In the genomic region with DNA sequence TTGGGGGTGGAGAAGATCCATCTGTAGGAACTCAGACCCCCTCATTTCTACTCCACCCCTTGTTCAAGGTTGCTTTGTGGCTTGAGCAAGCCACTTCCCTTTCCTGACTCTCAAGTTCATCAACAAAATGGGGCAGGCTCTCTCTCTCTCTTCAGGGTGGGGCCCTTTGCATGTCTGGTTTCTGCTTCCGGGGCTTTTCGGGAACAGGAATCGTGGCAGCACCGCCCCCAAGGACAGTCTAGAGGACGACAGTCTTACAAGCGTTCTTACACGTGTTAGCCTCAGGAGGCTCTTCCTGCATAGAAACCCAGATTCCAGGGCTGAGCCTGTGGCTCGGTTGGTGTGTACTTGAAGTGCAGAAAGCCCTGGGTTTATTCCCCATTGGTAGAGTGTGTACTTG, we compare ENCODE assay signal across 12 mouse cellular contexts. TPM values are rescaled to one million over a fixed set of nuclear protein-coding genes. Genes with fewer than 3 reads are reported as not detected.
DNase-seq lines count a peak whose midpoint lies in the region; ATAC-seq and TF ChIP-seq lines count a peak whose summit lies in the region.
"Had no signal": no experiment of that assay in that cellular context is flagged by ENCODE, and none has a peak within 500 bp of the region (broad histone marks: within the 10 kb centered on the region; RNA-seq: fewer than 3 reads in every experiment).

No protein-coding gene starts in this region.

- DNase-seq in embryonic facial prominence, embryonic 14.5 days (ENCODE audit: low spot score): peak; percentile 16
- no peak for DNase-seq in embryonic facial prominence, embryonic 10.5 days (ENCODE audit: low spot score)
- DNase-seq in ES-E14 (ENCODE audit: low read depth, low spot score): no peak
- no peak for DNase-seq in liver, embryonic 13.5 days
- peak; percentile 91 to 93 for DNase-seq in spleen, postnatal 36 days (ENCODE audit: low spot score in 2 of 2)
- no peak for DNase-seq in frontal cortex, postnatal 25 days (ENCODE audit: low spot score in 2 of 2)
- DNase-seq in kidney, adult 18-20 months: no peak

- no peaks in the 10 kb centered on the region for H3K9me3 ChIP-seq in embryonic facial prominence, embryonic 14.5 days (ENCODE audit: control insufficient read depth, low read length)
- no peaks in the 10 kb centered on the region for H3K9me3 ChIP-seq in embryonic facial prominence, embryonic 10.5 days
- no peaks in the 10 kb centered on the region for H3K9me3 ChIP-seq in ES-E14 (ENCODE audit: control insufficient read depth, insufficient read depth, low read depth, low read length)
- H3K9me3 ChIP-seq in liver, embryonic 13.5 days (replicated peaks): no peaks in the 10 kb centered on the region
- H3K9me3 ChIP-seq in kidney, embryonic 16.5 days (ENCODE audit: low read length): no peaks in the 10 kb centered on the region
- H3K9me3 ChIP-seq: heart, embryonic 13.5 days; limb, embryonic 15.5 days; neural tube, embryonic 13.5 days had no signal

- no peaks in the 10 kb centered on the region for H3K4me1 ChIP-seq in embryonic facial prominence, embryonic 14.5 days (ENCODE audit: control insufficient read depth, insufficient read depth, low read length)
- H3K4me1 ChIP-seq in embryonic facial prominence, embryonic 10.5 days: peaks cover 66% of the 10 kb centered on the region
- H3K4me1 ChIP-seq in ES-E14 (ENCODE audit: control insufficient read depth in 2 of 2, insufficient read depth in 2 of 2, low read length in 2 of 2, poor library complexity in 1 of 2): peaks cover 20 to 65% of the 10 kb centered on the region in 2 experiments
- peaks cover 78% of the 10 kb centered on the region for H3K4me1 ChIP-seq in liver, embryonic 13.5 days (replicated peaks)
- H3K4me1 ChIP-seq in kidney, embryonic 16.5 days (ENCODE audit: insufficient read depth, low read length): peaks cover 7% of the 10 kb centered on the region

- in situ Hi-C loops in ES-E14 (cut with MboI; ENCODE audit: low sequenced_read_pairs in 2 of 2, unreplicated experiment in 2 of 2): no loop called here

- H3K4me2 ChIP-seq in embryonic facial prominence, embryonic 14.5 days (ENCODE audit: low read depth, low read length): no peak overlapping the region
- H3K4me2 ChIP-seq in liver, embryonic 13.5 days: no peak overlapping the region
- H3K4me2 ChIP-seq in kidney, embryonic 16.5 days (replicated peaks; ENCODE audit: low read depth, low read length): no peak overlapping the region
- H3K4me2 ChIP-seq: heart, embryonic 13.5 days; limb, embryonic 15.5 days; neural tube, embryonic 13.5 days had no signal

- H3K9ac ChIP-seq in embryonic facial prominence, embryonic 14.5 days (ENCODE audit: low read depth, low read length): no peak overlapping the region
- peak overlapping the region; percentile 92; the same call in 1 of the 2 replicates for H3K9ac ChIP-seq in ES-E14 (ENCODE audit: insufficient read depth, low read depth, low read length, poor library complexity, severe bottlenecking)
- no peak overlapping the region for H3K9ac ChIP-seq in liver, embryonic 13.5 days
- H3K9ac ChIP-seq in kidney, embryonic 16.5 days (replicated peaks; ENCODE audit: low read length): no peak overlapping the region
- H3K9ac ChIP-seq: heart, embryonic 13.5 days; limb, embryonic 15.5 days; neural tube, embryonic 13.5 days had no signal

- 71% methylated on average over 8 of the region's 8 CpGs for WGBS in embryonic facial prominence, embryonic 14.5 days
- WGBS in embryonic facial prominence, embryonic 10.5 days: 90% methylated on average over 8 of the region's 8 CpGs
- WGBS in liver, embryonic 13.5 days (ENCODE audit: insufficient replicate concordance): 9% methylated on average over 8 of the region's 8 CpGs
- 81% methylated on average over 8 of the region's 8 CpGs for WGBS in kidney, embryonic 16.5 days

- H3K27me3 ChIP-seq in embryonic facial prominence, embryonic 14.5 days (replicated peaks; ENCODE audit: control insufficient read depth, insufficient read depth, low read length): no peaks in the 10 kb centered on the region
- H3K27me3 ChIP-seq in embryonic facial prominence, embryonic 10.5 days (replicated peaks; ENCODE audit: low read depth, poor library complexity, severe bottlenecking): no peaks in the 10 kb centered on the region
- H3K27me3 ChIP-seq in liver, embryonic 13.5 days: no peaks in the 10 kb centered on the region
- no peaks in the 10 kb centered on the region for H3K27me3 ChIP-seq in kidney, embryonic 16.5 days (ENCODE audit: insufficient read depth, low read length)
- H3K27me3 ChIP-seq: heart, embryonic 13.5 days; limb, embryonic 15.5 days; neural tube, embryonic 13.5 days had no signal

- no peaks in the 10 kb centered on the region for H3K36me3 ChIP-seq in embryonic facial prominence, embryonic 14.5 days (ENCODE audit: control insufficient read depth, insufficient read depth, low read length)
- H3K36me3 ChIP-seq in embryonic facial prominence, embryonic 10.5 days (replicated peaks): no peaks in the 10 kb centered on the region
- H3K36me3 ChIP-seq in ES-E14 (ENCODE audit: control insufficient read depth, insufficient read depth, low read length, poor library complexity, severe bottlenecking): no peaks in the 10 kb centered on the region
- no peaks in the 10 kb centered on the region for H3K36me3 ChIP-seq in liver, embryonic 13.5 days
- no peaks in the 10 kb centered on the region for H3K36me3 ChIP-seq in kidney, embryonic 16.5 days (ENCODE audit: insufficient read depth, low read length)
- H3K36me3 ChIP-seq: heart, embryonic 13.5 days; limb, embryonic 15.5 days; neural tube, embryonic 13.5 days had no signal

- no peak overlapping the region for H3K27ac ChIP-seq in embryonic facial prominence, embryonic 14.5 days (replicated peaks; ENCODE audit: low read depth, low read length)
- no peak overlapping the region for H3K27ac ChIP-seq in embryonic facial prominence, embryonic 10.5 days (replicated peaks)
- peak overlapping the region; percentile 95 for H3K27ac ChIP-seq in ES-E14 (ENCODE audit: insufficient read depth, low read depth, low read length, poor library complexity, severe bottlenecking)
- peak overlapping the region; percentile 63 for H3K27ac ChIP-seq in liver, embryonic 13.5 days
- H3K27ac ChIP-seq in kidney, embryonic 16.5 days (ENCODE audit: low read length): no peak overlapping the region
- H3K27ac ChIP-seq: heart, embryonic 13.5 days; kidney, postnatal 0 days; limb, embryonic 15.5 days; neural tube, embryonic 13.5 days had no signal

- no peak overlapping the region for H3K4me3 ChIP-seq in embryonic facial prominence, embryonic 14.5 days (ENCODE audit: low read depth, low read length)
- no peak overlapping the region for H3K4me3 ChIP-seq in embryonic facial prominence, embryonic 10.5 days
- no peak overlapping the region for H3K4me3 ChIP-seq in ES-E14 (ENCODE audit: insufficient read depth in 1 of 2, low read depth in 1 of 2, low read length in 2 of 2, poor library complexity in 1 of 2, severe bottlenecking in 1 of 2)
- H3K4me3 ChIP-seq in liver, embryonic 13.5 days (replicated peaks): no peak overlapping the region
- no peak overlapping the region for H3K4me3 ChIP-seq in kidney, embryonic 16.5 days (ENCODE audit: low read length)
- H3K4me3 ChIP-seq: heart, embryonic 13.5 days; limb, embryonic 15.5 days; neural tube, embryonic 13.5 days had no signal

- ATAC-seq in embryonic facial prominence, embryonic 14.5 days (ENCODE audit: low read depth): no peak
- 0 out of 2 replicates have a peak, but pooled peaks have one; percentile 11 for ATAC-seq in liver, embryonic 13.5 days (ENCODE audit: low read depth)
- no peak for ATAC-seq in kidney, embryonic 16.5 days (ENCODE audit: low FRiP score, low TSS enrichment)

TF ChIP-seq in ES-E14, 5 proteins besides CTCF, POLR2A, EP300 and RAD21:
- TF ChIP-seq MAFK (IDR thresholded peaks at IDR 0.05; ENCODE audit: insufficient read depth, low read depth, low read length): no peak
- TF ChIP-seq ZNF384 (IDR thresholded peaks at IDR 0.05; ENCODE audit: low read depth, low read length): no peak
- no peak for TF ChIP-seq CHD2 (IDR thresholded peaks at IDR 0.05; ENCODE audit: low read depth, low read length)
- no peak for TF ChIP-seq ZC3H11A (IDR thresholded peaks at IDR 0.05; ENCODE audit: borderline replicate concordance, low read depth, low read length)
- no peak for TF ChIP-seq HCFC1 (IDR thresholded peaks at IDR 0.05; ENCODE audit: borderline replicate concordance, insufficient read depth, low read length)
TF ChIP-seq in ES-E14: peak in this region for 0.

RNA-seq across cellular contexts. Expression of a gene that starts 11.6 kb away (rescaled TPM):
- 445 and 477 TPM in 2 replicates for polyA plus RNA-seq in embryonic facial prominence, embryonic 14.5 days (2014; fragmentation: Nextera tagmentation; extraction: Ambion mirVana)
- polyA plus RNA-seq in embryonic facial prominence, embryonic 10.5 days (2016; fragmentation: Nextera tagmentation; extraction: Ambion mirVana): 300 and 316 TPM in 2 replicates
- 87.2 and 96.5 TPM in 2 replicates for total RNA-seq in ES-E14 (2012; rRNA removed)
- 158 and 171 TPM in 2 replicates for polyA plus RNA-seq in liver, embryonic 13.5 days (2015; fragmentation: Nextera tagmentation; extraction: Ambion mirVana)
- 389 and 435 TPM in 2 replicates for polyA plus RNA-seq in kidney, embryonic 16.5 days (2015; fragmentation: Nextera tagmentation; extraction: Ambion mirVana)

RNA-seq across cellular contexts. Expression of a gene that starts 14.6 kb away (rescaled TPM):
- polyA plus RNA-seq in embryonic facial prominence, embryonic 14.5 days (2014; fragmentation: Nextera tagmentation; extraction: Ambion mirVana): 9.7 and 10.2 TPM in 2 replicates
- 4.5 and 7.1 TPM in 2 replicates for polyA plus RNA-seq in embryonic facial prominence, embryonic 10.5 days (2016; fragmentation: Nextera tagmentation; extraction: Ambion mirVana)
- total RNA-seq in ES-E14 (2012; rRNA removed): 12.4 and 23.3 TPM in 2 replicates
- polyA plus RNA-seq in liver, embryonic 13.5 days (2015; fragmentation: Nextera tagmentation; extraction: Ambion mirVana): 1.7 and 2.3 TPM in 2 replicates
- 13.5 and 13.8 TPM in 2 replicates for polyA plus RNA-seq in kidney, embryonic 16.5 days (2015; fragmentation: Nextera tagmentation; extraction: Ambion mirVana)

RNA-seq across cellular contexts. Expression of a gene that starts 22.1 kb away (rescaled TPM):
- 15.6 and 19.3 TPM in 2 replicates for polyA plus RNA-seq in embryonic facial prominence, embryonic 14.5 days (2014; fragmentation: Nextera tagmentation; extraction: Ambion mirVana)
- 3.5 and 4.5 TPM in 2 replicates for polyA plus RNA-seq in embryonic facial prominence, embryonic 10.5 days (2016; fragmentation: Nextera tagmentation; extraction: Ambion mirVana)
- 1.5 and 13.0 TPM in 2 replicates for total RNA-seq in ES-E14 (2012; rRNA removed)
- 24.6 and 27.7 TPM in 2 replicates for polyA plus RNA-seq in liver, embryonic 13.5 days (2015; fragmentation: Nextera tagmentation; extraction: Ambion mirVana)
- polyA plus RNA-seq in kidney, embryonic 16.5 days (2015; fragmentation: Nextera tagmentation; extraction: Ambion mirVana): 7.4 and 7.6 TPM in 2 replicates

RNA-seq across cellular contexts. Expression of a gene that starts 56.4 kb away (rescaled TPM):
- 5.6 and 6.5 TPM in 2 replicates for polyA plus RNA-seq in embryonic facial prominence, embryonic 14.5 days (2014; fragmentation: Nextera tagmentation; extraction: Ambion mirVana)
- polyA plus RNA-seq in embryonic facial prominence, embryonic 10.5 days (2016; fragmentation: Nextera tagmentation; extraction: Ambion mirVana): 4.1 and 7.1 TPM in 2 replicates
- 12.6 and 30.9 TPM in 2 replicates for total RNA-seq in ES-E14 (2012; rRNA removed)
- 0.22 and 0.25 TPM in 2 replicates for polyA plus RNA-seq in liver, embryonic 13.5 days (2015; fragmentation: Nextera tagmentation; extraction: Ambion mirVana)
- polyA plus RNA-seq in kidney, embryonic 16.5 days (2015; fragmentation: Nextera tagmentation; extraction: Ambion mirVana): 4.2 and 4.5 TPM in 2 replicates
- polyA plus RNA-seq: heart, embryonic 13.5 days had no signal

Comparison
In these comparisons a context has a peak if more than half of its experiments do, and no peak if none do; other contexts are left out.
1. DNase-seq: peak in embryonic facial prominence, embryonic 14.5 days (single experiment) and spleen, postnatal 36 days (2 of 2); none in embryonic facial prominence, embryonic 10.5 days (single experiment), ES-E14 (single experiment), liver, embryonic 13.5 days (single experiment), frontal cortex, postnatal 25 days (0 of 2) and kidney, adult 18-20 months (single experiment).
2. H3K27ac ChIP-seq: peak in ES-E14 (single experiment) and liver, embryonic 13.5 days (single experiment); none in embryonic facial prominence, embryonic 14.5 days (single experiment), embryonic facial prominence, embryonic 10.5 days (single experiment) and kidney, embryonic 16.5 days (single experiment).